7 mouse cellular contexts compared by ENCODE assay signal in genomic region chr10:127341891-127342639, GRCm38 (mm10). TPM values are rescaled to one million over a fixed set of nuclear protein-coding genes. Genes with fewer than 3 reads are reported as not detected.
DNase-seq lines count a peak whose midpoint lies in the region; ATAC-seq lines count a peak whose summit lies in the region.

TSS of gene Gli1 (minus strand) at chr10:127341974.

- peak; percentile 37 for ATAC-seq in intestine, embryonic 15.5 days
- peak; percentile 36; the same call in 1 of the 2 replicates for ATAC-seq in limb, embryonic 11.5 days (ENCODE audit: insufficient number of reproducible peaks, low FRiP score, low TSS enrichment, low read depth)
- ATAC-seq in midbrain, embryonic 14.5 days (ENCODE audit: low FRiP score, low TSS enrichment) = peak; percentile 41; the same call in 1 of the 2 replicates

- peaks cover 17% of the 10 kb centered on the region for H3K4me1 ChIP-seq in intestine, embryonic 15.5 days (replicated peaks)
- H3K4me1 ChIP-seq in limb, embryonic 11.5 days (ENCODE audit: control insufficient read depth, insufficient read depth, low read length) = 0 out of 2 replicates have a peak, but pooled peaks cover 3% of the 10 kb centered on the region
- peaks cover 21% of the 10 kb centered on the region; the same call in 1 of the 2 replicates for H3K4me1 ChIP-seq in midbrain, embryonic 14.5 days (ENCODE audit: control insufficient read depth, insufficient read depth, low read length)

- H3K9ac ChIP-seq in intestine, embryonic 15.5 days = peak within 1 kb of the TSS; percentile 43
- H3K9ac ChIP-seq in limb, embryonic 11.5 days (ENCODE audit: low read length) = peak within 1 kb of the TSS; percentile 70
- no peak within 1 kb of the TSS for H3K9ac ChIP-seq in midbrain, embryonic 14.5 days (replicated peaks; ENCODE audit: low read length)

- H3K9me3 ChIP-seq in intestine, embryonic 15.5 days = no peaks in the 10 kb centered on the region
- no peaks in the 10 kb centered on the region for H3K9me3 ChIP-seq in limb, embryonic 11.5 days (ENCODE audit: control insufficient read depth, low read length)
- no peaks in the 10 kb centered on the region for H3K9me3 ChIP-seq in midbrain, embryonic 14.5 days (ENCODE audit: control insufficient read depth, low read length)

- DNase-seq in adrenal gland, adult 2 months = peak; percentile 86
- peak; percentile 96 for DNase-seq in embryo, embryonic 10.5 days (ENCODE audit: low spot score)
- peak; percentile 64 to 83 for DNase-seq in gastrocnemius, postnatal 4 days (ENCODE audit: low spot score in 2 of 2)
- DNase-seq in limb, embryonic 11.5 days (ENCODE audit: low spot score) = peak; percentile 93
- peak; percentile 88 for DNase-seq in midbrain, embryonic 14.5 days
- peak; percentile 56 to 77 for DNase-seq in spleen, adult 18-20 months

- peak within 1 kb of the TSS; percentile 49 for H3K4me3 ChIP-seq in intestine, embryonic 15.5 days (replicated peaks)
- H3K4me3 ChIP-seq in limb, embryonic 11.5 days (ENCODE audit: low read depth, low read length) = peak within 1 kb of the TSS; percentile 48
- peak within 1 kb of the TSS; percentile 28 for H3K4me3 ChIP-seq in midbrain, embryonic 14.5 days (replicated peaks; ENCODE audit: low read depth, low read length)

- H3K4me2 ChIP-seq in intestine, embryonic 15.5 days (replicated peaks) = peak within 1 kb of the TSS; percentile 82
- peak within 1 kb of the TSS; percentile 89 for H3K4me2 ChIP-seq in limb, embryonic 11.5 days (ENCODE audit: low read depth, severe bottlenecking)
- peak within 1 kb of the TSS; percentile 56 for H3K4me2 ChIP-seq in midbrain, embryonic 14.5 days (ENCODE audit: low read length)

- H3K27me3 ChIP-seq in intestine, embryonic 15.5 days (replicated peaks) = peaks cover 10% of the 10 kb centered on the region
- H3K27me3 ChIP-seq in limb, embryonic 11.5 days (ENCODE audit: control insufficient read depth, insufficient read depth, low read length) = 0 out of 2 replicates have a peak, but pooled peaks cover 2% of the 10 kb centered on the region
- H3K27me3 ChIP-seq in midbrain, embryonic 14.5 days (ENCODE audit: control insufficient read depth, insufficient read depth, low read length) = peaks cover 33% of the 10 kb centered on the region

- H3K27ac ChIP-seq in intestine, embryonic 15.5 days = peak within 1 kb of the TSS; percentile 81
- H3K27ac ChIP-seq in limb, embryonic 11.5 days (replicated peaks; ENCODE audit: low read depth, low read length) = peak within 1 kb of the TSS; percentile 82
- H3K27ac ChIP-seq in midbrain, embryonic 14.5 days (replicated peaks; ENCODE audit: low read depth, low read length) = no peak within 1 kb of the TSS

- WGBS in intestine, embryonic 15.5 days = 1% methylated on average over 29 of the region's 29 CpGs
- WGBS in limb, embryonic 11.5 days = under 1% methylated on average over 29 of the region's 29 CpGs
- WGBS in midbrain, embryonic 14.5 days = under 1% methylated on average over 29 of the region's 29 CpGs

- no peaks in the 10 kb centered on the region for H3K36me3 ChIP-seq in intestine, embryonic 15.5 days
- H3K36me3 ChIP-seq in limb, embryonic 11.5 days (ENCODE audit: control insufficient read depth, insufficient read depth, low read length) = no peaks in the 10 kb centered on the region
- H3K36me3 ChIP-seq in midbrain, embryonic 14.5 days (ENCODE audit: control insufficient read depth, insufficient read depth, low read length) = no peaks in the 10 kb centered on the region

RNA-seq across cellular contexts. Expression of gene Gli1, which starts in this region (rescaled TPM):
- 1 to 10 TPM; 2.6 to 5.0 TPM for total RNA-seq in adrenal gland, adult 2 months (2021)
- 9.1 and 10.2 TPM in 2 replicates for polyA plus RNA-seq in adrenal gland, adult 2 months (2012; rRNA removed)
- total RNA-seq in gastrocnemius, postnatal 4 days (2021) = 10 to 100 TPM in 1 of 2 experiments, 1 to 10 TPM in 1; 9.0 to 11.8 TPM
- 7.5 and 8.1 TPM in 2 replicates for polyA plus RNA-seq in intestine, embryonic 15.5 days (2015; fragmentation: Nextera tagmentation; extraction: Ambion mirVana)
- polyA plus RNA-seq in limb, embryonic 11.5 days (2014; fragmentation: Nextera tagmentation; extraction: Ambion mirVana) = 8.5 and 11.2 TPM in 2 replicates
- 0.92 and 1.2 TPM in 2 replicates for polyA plus RNA-seq in midbrain, embryonic 14.5 days (2014; fragmentation: Nextera tagmentation; extraction: Ambion mirVana)
